Mouse (Mus musculus) bone marrow macrophage, adult 2 months (primary cell): ENCODE data around the gene Pitpnc1. TPM values are rescaled to one million over a fixed set of nuclear protein-coding genes. Genes with fewer than 3 reads are reported as not detected.

Source experiments
- H3K27ac ChIP-seq: 2 replicates; pipeline ENCODE4 v1.5.1; 2012; ENCODE audit warnings: low read depth, low read length; ENCODE audit not compliant: insufficient read depth
- H3K4me1 ChIP-seq: 2 replicates; pipeline ENCODE4 v1.6.1; 2012; ENCODE audit warnings: low read length; ENCODE audit not compliant: control insufficient read depth, insufficient read depth
- H3K4me3 ChIP-seq: 2 replicates; pipeline ENCODE4 v1.5.1; 2012; ENCODE audit warnings: mild to moderate bottlenecking, low read length, moderate library complexity; ENCODE audit not compliant: insufficient read depth
- CTCF ChIP-seq: IDR thresholded peaks from 2 replicates; pipeline ENCODE4 v1.5.1; 2012; ENCODE audit warnings: low read depth, mild to moderate bottlenecking, low read length, moderate library complexity
- POLR2A ChIP-seq: IDR thresholded peaks from 2 replicates; pipeline ENCODE4 v1.6.1; 2012; ENCODE audit warnings: mild to moderate bottlenecking, low read depth, low read length, borderline replicate concordance
- polyA plus RNA-seq: library from polyadenylated mRNA; stranded (reverse); fragments of >200 nt; gene quantifications from 2 replicates; pipeline ENCODE4 v1.2.4, GENCODE M21; 2012; ENCODE audit not compliant: missing spikeins, insufficient read depth, insufficient read length

Gene Pitpnc1
- polyA plus RNA-seq, 1 experiment: 14.6 TPM

- H3K27ac ChIP-seq: no peak overlapping the region
- H3K4me1 ChIP-seq: peaks cover 3% of the 10 kb centered on the region; the same call in 1 of the 2 replicates
- TF ChIP-seq POLR2A: no peak
- TF ChIP-seq CTCF: no peak
- no peak overlapping the region for H3K4me3 ChIP-seq
Observed at GRCm38 (mm10) chr11:107190376-107190775, 280.1 kb downstream of the Pitpnc1 start.

DNA sequence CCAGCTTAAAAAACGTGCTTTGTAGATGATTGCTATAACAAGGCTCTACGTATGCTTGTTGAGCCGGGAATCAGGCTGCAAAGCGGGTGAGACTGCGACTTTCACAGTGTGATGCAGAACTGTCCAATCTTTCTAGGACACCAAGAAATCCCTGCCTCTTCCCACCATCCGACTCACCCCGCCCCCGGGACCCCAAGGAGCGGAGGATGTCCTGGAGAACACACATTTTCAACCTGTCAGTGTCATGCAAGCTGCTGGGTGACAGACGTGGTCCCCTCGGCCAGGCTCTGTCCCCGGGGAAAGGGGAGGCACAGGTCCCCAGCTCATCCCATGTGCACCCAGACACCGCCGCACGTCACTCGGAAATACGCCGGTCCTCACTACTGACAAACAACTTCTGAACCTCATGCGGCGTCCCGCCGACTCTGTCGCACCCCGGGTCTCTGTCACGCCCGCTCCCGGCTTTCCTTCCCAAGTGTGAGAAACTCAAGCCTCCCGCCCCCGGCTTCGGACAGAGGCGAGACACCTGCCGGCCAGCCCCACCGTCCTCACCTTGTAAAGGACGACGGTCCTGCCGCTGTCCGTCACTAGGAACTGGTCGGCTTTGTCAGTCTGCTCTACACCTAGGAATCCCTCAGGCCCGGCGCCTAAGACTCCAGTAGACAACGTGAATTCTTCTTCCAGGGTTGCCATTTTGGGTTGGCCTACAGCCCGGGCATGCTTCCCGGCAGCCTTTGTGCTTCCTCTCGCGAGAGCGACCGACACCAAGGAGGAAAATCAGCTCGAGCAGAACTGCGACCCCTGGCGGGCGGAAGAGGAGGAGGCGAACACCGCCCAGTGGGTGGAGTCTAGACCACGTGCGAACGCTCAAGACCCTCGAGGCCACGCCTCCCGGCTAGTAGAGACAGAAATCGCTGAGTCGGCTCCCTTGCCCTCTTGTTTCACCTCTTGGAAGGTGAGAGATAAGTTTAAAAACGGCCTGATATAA, 281.6 kb downstream of the Pitpnc1 start, which contains the start of gene Nol11:
Gene Nol11 (minus strand): TSS at position 817 of the 988 bp plus-strand sequence.
- Histone ChIP-seq H3K4me1 (peaks cover 3% of the 10 kb centered on the region; the same call in 1 of the 2 replicates), H3K4me3 (peak within 1 kb of the TSS; percentile 68), H3K27ac (peak within 1 kb of the TSS; percentile 31)
- TF ChIP-seq POLR2A (no peak), CTCF (no peak; the same call in 1 of the 2 replicates)

- H3K4me3 ChIP-seq: no peak overlapping the region
- H3K4me1 ChIP-seq: no peaks in the 10 kb centered on the region
- TF ChIP-seq POLR2A (no peak), CTCF (no peak)
Observed at GRCm38 (mm10) chr11:107183777-107184176, 286.7 kb downstream of the Pitpnc1 start.

GRCm38 (mm10) chr11:107161215-107161614, 309.3 kb downstream of the Pitpnc1 start:
- H3K4me3 ChIP-seq: no peak overlapping the region
- no peaks in the 10 kb centered on the region for H3K4me1 ChIP-seq
- TF ChIP-seq CTCF: no peak
- no peak for TF ChIP-seq POLR2A
- H3K27ac ChIP-seq: no peak overlapping the region

More at GRCm38 (mm10) chr11:107183777-107184176, 286.7 kb downstream of the Pitpnc1 start:
- no peak overlapping the region for H3K27ac ChIP-seq

- no peak overlapping the region for H3K27ac ChIP-seq
- no peak overlapping the region for H3K4me3 ChIP-seq
- TF ChIP-seq CTCF: peak; percentile 57
- no peak for TF ChIP-seq POLR2A
- H3K4me1 ChIP-seq: no peaks in the 10 kb centered on the region
Observed at GRCm38 (mm10) chr11:107159034-107159433, 311.5 kb downstream of the Pitpnc1 start.

Other genes starting within 250 kb of the Pitpnc1 start
- 60.8 and 65.4 TPM in 2 replicates for gene Psmd12, start 8.8 kb upstream of the Pitpnc1 start, polyA plus RNA-seq
- 17.3 and 17.6 TPM in 2 replicates for gene Helz, start 77.2 kb upstream of the Pitpnc1 start, polyA plus RNA-seq
- not detected in 2 replicates for gene Cacng1, start 245.8 kb upstream of the Pitpnc1 start, polyA plus RNA-seq